Mouse (Mus musculus) thymus, postnatal 36 days (tissue): ENCODE data around the gene Fcgr4.
"Not testable (repeated sequence)": the region's sequence is repeated elsewhere in the genome, so short reads cannot be mapped to it uniquely, and the experiment has no call there.

Experiments
- DNase-seq, 2 experiments: peaks; one replicate each; pipeline ENCODE4 v3.0.0; 2022; ENCODE audit warnings: mixed read lengths in 2 of 2

Fcgr4 gene

DNA sequence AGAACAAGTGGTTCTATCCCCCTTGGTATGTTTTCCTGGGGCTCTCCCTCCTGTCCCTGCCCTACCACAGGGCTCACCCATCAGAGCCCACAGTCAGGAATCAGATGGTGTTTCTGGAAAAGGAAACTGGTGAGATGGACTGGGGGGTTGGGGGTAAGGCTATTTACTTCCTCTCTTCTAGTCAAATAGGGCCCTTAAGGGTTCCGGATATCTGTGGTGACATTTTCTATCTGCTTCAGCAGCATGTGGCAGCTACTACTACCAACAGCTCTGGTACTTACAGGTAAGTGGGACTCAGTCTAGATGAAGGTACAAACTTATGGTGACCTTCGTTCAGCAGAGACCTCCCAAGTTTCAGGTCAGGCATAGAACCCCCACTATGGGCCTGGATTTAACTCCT, at the start of gene Fcgr4:
TSS of gene Fcgr4 (plus strand) at position 184 of the 400 bp plus-strand sequence.
- no peak for DNase-seq

DNA sequence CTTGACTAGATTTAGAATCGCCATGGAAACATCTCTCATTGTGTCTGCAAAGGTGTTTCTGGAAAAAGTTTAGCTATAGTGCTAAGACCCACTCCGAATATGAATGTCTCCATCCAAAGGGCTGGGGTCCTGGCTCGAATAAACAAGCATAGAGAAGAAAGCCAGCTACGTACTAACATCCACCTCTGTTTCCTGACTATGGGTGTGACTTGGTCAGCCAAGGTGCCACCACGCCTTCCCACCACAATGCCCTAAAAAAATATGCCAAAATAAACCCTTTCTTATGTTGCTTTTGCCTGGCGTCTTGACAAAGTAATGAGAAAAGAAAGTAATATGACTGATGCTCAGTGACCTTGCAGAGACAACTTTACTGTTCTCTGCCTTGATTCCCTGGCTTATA, 46.2 kb upstream of the Fcgr4 start:
- no peak for DNase-seq

DNA sequence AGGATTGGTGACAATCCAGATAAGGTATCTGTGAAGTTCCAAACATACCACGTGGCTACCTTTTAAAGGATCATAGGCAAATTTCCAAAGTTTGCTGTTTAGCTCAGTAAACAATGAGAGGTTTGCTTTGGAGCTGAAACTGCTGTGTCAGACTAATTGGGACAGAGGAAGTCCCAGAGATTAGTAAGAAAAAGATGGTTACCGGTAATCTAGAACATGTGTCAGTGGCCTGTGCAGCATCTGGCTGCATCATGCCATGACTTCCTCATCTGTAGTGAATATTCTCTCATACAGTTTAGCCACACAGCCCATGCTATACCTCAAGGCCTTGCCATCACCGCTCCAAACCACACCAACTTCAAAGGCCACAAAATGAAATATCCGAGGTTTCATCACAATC, 45.8 kb upstream of the Fcgr4 start:
- no peak for DNase-seq

DNA sequence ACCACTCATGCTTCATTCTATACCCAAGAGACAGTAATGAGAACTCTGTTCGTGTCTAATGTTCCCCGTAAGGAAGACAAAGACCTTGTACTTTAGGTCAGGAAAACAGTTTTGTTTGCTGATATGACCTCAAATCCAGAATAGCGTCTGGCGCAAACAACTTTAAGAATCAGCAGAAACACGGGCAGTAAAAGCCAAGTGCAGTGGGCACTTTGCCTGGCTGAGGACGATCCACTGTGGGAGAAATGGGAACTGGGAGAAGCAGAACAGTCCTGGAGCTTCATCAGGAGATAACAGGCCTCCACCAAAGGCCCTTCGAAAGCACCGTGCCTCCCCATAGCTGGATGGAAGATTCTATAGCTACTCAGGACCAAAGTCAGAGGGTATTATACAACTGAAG, 44.5 kb upstream of the Fcgr4 start:
- DNase-seq: no peak

DNA sequence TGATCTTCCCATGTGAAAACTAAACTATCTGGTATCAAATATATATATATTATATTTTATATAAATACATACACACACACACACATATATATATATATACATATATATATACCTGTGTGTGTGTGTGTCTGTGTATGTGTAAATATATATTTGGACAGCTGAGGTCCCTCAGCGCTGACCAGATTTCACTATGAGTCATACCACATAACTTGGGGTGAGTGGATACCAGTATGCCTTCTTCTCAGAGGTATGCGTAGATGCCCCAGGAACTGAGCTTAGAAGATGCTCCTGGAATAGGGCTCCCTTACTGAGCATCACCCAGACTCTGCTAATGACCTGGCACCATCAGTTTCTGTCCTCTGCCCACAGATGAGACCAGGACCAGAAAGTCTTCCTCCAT, 44.0 kb upstream of the Fcgr4 start:
- DNase-seq: no peak

DNA sequence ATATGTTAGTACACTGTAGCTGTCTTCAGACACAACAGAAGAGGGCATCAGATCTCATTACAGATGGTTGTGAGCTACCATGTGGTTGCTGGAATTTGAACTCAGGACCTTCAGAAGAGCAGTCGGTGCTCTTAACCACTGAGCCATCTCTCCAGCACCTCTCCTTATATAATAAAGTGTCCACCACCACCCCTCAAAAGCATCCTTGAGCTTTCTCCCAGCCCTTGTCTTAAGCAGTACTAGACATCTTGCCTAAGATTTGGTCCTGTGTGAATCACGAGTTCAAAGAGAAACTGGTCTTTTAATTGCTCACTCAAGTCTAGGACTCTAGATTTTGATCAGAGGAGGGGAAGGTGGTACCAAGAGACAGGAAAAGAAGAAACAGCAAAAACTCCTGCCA, 43.4 kb upstream of the Fcgr4 start:
- DNase-seq: not testable (repeated sequence)

DNA sequence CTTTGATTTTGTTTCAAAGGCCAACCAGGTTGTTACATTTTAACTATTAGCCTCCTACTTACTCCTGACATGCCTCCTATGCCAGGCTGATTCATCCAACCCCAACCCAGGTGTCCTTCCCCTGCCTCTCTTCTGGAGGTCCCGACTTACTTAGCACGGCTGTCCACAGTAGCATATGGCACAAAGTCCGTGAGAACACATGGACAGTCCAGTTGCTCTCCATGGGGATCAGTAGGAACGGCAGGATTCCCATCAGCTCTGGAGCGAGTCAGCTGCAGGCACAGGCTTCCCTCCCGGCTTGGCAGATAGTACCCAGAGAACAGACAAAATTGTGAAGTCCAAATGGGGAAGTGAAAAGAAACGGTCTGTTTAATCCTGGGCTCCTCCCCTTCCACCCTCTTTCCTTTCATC, 43.0 kb upstream of the Fcgr4 start:
- no peak for DNase-seq

DNA sequence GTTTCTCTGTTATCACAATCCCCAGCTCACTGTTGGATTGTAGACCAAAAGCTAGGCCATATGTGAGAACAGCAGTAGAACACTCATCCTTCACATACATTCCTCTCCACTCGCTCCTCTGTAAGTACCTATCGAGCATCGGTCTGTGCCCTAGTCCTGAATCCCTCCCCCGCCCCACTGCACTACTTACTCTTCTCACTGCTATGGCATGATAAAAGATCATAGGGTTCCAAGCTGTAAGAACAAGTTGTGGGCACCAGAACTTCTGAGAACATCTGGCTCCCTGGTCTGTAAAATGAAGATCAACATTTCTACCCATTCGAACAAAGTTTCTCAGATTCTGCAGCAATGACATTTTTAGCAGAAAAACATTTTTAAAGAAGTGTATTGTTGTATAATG, 42.3 kb upstream of the Fcgr4 start, which contains the start of gene Fcgr2b:
TSS of gene Fcgr2b (minus strand) at position 101 of the 400 bp plus-strand sequence.
- DNase-seq: no peak

DNA sequence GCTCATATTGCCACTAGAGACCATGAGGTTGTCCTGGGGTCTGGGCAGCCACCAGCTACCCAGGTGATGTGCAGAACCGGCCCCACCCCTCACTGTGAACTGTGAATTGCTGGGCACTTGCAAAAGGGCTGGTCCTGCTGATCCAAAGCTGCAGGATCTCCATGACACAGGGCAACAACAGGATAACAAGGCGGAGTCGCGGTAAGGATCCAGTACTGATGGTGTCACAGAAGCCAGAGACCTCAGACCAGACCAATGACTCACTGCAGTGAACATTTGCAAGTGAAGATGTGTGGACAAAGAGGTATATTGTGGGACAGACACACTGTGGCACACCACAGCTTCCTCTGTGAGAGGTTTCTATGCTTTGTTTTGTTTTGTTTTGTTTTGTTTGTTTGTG, 40.1 kb upstream of the Fcgr4 start:
- no peak for DNase-seq

DNA sequence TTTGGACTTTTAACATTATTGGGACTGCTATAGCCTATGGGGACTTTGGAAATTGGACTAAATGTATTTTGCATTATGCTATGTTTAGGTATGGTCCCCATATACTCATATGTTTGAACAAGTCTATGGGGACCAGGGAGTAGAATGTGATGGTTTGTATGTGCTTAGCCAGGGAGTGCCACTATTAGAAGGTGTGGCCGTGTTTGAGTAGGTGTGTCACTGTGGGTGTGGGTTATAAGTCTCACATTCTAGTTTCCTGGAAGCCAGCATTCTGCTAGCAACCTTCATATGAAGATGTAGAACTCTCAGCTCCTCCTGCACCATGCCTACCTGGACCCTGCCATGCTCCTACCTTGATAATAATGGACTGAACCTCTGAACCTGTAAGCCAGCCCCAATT, 37.0 kb upstream of the Fcgr4 start:
- not testable (repeated sequence) for DNase-seq

DNA sequence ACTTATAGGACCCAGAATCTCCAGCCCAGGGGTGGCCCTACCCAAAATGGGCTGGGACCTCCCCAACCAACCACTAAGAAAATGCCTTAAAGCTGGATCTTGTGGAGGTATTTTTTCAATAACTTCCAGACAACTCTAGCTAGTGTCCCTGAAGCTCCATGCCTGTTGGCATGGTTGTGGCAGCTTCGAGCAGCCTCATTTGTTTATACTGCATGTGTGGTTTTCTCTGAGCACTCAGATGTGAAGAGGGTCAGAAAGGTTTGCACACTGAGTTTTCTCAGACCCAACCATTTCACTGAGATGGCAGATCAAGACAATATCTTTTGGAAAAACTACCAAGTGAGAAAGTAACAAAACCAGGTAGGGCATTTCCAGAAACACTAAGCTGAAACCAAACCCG, 36.4 kb upstream of the Fcgr4 start:
- DNase-seq: no peak

DNA sequence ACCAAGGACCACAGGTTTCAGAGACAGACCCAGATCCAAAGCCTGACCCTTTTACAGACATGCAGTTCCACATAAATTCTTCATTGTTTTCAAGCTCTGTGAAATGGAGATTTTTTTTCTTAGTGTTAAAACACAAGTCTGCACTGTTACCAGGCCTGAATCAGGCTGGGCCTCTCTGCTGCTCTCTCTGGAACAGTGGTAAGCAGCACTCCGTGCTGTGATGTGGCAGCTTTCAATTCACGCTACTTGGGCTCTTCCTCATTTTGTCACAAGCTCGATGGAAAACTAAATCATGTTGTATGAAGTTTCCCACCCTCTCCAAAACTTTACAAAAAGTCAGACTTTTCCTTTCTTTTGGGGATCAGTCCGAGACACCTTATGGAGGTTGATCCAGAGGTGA, 35.7 kb upstream of the Fcgr4 start:
- DNase-seq: no peak

DNA sequence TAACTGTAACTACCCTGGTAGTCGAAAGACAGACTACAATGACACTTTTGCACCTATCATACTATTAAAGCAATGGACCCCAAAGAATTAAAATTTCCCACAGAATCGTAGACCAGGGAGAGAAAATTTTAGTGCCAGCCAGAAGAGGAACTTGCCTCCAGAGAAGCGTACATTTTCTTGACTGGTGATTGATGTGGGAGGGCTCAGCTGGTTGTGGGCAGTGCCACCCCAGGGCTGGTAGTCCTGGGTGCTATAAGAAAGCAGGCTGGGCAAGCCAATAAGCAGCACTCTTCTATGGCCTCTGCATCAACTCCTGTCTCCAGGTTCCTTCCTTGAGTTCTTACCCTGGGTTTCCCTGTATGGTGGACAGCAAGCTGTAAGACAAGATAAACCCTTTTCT, 33.6 kb upstream of the Fcgr4 start:
- DNase-seq: no peak

DNA sequence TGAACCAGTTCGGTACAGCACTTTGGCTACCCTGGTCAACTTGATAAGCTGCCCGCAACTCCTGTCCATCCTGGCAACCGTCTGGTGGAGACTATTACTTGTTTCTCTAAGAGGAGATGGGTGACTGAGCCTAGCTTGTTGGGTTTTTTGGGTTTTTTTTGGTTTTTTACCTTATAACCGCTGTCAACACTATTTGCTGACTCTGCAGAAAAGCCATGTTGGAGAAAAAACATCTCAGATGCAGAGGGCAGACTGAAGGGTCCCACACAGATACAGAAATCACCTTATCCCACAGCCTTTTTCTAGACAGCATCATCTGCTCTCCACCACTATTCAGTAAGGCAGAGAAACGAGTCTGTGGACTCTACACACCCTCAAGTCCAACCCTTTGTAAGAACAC, 32.9 kb upstream of the Fcgr4 start:
- no peak for DNase-seq

DNA sequence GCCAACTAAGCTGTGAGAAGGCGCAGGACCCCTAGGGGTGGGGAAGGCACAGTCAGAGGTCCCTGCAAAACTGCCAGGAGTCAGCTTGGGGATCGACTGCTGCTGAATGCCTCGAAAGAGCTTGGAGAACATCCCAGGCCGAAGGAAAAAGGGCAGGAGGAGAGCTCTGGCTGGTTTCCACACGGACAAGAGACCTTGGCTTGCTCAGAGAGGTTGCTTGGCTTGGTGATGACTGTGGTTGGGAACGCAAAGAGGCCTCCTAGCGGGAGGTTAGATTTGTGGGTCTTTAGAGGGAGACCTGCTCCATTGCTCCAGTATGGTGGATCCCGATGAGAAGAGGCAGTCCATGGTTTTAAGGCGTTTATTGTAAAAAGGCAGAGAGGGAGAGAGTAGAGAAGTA, 29.1 kb upstream of the Fcgr4 start:
- DNase-seq: no peak

DNA sequence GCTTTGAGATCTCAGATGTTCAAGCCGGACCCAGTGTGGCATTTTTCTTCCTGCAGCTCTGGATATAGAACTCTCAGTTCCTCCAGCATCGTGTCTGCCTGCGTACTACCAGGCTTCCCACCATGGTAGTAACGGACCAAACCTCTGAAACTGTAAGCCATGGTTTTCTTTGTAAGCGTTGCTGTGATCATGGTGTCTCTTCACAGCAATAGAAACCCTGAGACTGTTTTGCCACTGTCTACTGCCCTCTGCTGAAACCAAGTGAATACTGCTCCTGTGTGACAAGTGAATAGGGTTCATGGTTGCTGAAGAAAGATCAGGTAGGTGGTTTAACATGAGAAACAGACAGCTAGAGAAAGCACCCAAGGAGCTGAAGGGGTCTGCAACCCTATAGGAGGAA, 26.2 kb upstream of the Fcgr4 start:
- no peak for DNase-seq

DNA sequence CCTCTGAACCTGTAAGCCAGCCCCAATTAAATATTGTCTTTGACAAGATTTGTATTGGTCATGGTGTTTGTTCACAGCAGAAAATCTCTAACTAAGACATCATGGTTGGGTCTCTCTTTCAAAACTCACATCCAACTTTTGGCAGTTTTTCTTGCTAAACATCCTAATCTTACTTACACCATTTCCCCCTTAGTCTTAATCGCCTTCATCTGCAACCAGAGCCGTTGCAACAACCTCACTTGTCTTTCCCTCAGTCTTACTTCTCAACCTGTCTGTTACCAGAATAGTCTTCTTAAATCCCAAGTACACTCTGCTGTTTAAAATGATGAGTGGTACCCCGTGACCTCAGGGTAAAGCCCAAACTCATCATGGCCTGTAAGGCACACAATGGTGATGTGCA, 22.7 kb upstream of the Fcgr4 start:
- DNase-seq: no peak

DNA sequence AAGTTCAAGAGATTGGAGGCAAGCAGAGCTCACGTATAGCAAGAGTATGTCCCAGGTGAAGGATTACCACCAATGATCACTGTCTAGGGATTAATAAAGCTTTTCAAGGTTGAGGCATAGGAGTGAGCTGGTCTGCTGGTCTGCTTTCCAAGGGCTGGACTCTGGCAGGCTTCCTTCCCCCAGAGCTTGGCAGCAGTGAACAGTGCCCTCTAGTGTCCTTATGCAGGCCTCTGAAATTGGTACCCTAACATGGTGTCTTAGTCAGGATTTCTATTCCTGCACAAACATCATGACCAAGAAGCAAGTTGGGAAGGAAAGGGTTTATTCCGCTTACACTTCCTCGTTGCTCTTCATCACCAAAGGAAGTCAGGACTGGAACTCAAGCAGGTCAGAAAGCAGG, 22.0 kb upstream of the Fcgr4 start:
- peak; percentile 27 to 35 for DNase-seq

DNA sequence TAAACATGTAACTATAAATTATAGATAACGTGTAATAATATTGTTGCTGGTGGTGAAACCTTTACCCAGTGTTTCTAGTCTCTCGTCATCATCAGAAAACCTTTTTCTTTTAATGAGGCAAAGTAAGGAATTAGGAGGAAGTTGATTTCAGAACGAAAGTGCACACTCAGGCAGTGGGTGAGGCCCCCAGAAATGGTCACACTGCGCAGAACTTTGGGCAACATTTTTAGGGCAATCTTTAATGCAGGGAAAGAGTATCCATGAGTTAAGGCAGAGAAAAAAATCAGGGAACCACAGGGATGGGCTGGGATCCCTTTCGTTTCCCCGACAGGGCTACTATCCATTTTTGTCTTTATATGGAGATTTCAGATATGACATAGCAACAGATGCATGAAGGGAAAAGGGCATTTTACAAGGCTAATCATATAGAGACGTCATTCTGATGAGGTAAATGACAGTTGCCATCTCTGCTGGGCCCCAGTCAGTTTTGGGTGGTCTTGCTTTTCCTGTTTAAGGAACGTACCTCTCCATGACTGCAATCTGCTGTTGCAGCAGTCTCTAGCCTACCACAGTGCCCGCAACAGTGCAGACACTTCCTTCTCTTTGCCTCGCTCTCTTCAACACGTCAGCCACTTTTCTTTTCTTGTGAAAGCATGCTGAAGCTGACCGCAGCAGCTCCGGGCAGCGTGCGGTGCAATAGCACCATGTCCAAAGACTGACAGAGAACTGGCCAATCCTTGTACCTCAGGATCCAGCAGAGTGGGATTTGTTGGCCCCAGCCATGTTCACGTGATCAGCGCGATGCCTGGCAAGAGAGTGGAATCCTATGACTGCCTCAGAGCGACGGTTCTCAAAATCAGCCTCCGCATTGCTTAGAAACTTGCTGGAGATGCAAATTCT, 20.7 kb upstream of the Fcgr4 start:
- peak; percentile 12 to 30 for DNase-seq

DNA sequence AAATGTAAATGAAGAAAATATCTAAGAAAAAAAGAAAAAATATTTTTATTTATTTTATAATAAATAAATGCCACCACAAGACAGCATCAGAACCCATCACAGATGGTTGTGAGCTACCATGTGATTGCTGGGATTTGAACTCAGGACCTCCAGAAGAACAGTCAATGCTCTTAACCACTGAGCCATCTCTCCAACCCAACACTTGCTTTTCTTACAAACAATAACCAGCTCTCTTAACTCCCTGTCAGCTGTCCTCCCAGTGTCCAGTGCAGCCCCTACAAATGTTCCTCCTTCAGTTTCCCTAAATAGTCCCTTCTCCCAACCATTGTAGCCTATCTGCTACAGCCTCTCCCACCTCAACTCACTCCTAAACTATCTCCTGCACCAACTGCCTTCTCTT, 18.9 kb upstream of the Fcgr4 start:
- DNase-seq: no peak

DNA sequence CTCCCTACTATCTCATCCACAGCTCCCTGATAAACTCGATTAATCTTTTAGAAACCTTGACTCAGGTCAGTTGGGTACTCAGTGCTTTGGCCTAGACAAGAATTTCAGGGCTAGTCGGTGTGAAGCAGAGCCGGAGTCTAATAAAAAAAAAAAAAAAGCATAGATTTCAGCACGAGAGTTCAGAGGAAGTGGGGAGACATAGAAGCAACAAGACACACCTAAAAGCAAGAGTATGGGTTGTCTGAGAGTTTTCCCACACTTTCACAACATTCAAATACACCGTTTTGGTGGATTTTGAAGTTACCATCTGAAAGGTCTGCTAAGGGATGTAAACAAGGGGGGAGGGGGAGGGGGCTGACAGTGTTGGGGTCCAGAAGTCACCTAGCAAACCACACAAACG, 13.6 kb upstream of the Fcgr4 start:
- DNase-seq: no peak

DNA sequence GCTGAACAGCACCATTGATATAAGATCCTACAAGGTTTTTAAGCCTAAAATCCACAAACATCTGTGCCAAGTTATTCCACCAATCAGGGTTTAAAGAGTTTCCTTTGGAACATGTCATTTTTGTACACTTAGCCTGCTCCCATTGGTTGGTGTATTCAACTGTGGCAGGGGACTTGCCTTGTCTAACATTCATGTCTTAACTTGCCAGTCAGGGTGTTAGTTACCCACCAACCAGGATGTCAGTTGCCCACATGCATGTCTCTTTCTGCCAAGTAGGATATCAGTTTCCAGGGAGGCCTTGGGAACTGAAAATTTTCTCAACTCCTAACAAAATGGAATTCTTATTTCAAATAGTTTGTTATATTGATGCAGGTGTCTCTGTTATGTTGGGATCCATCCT, 13.1 kb upstream of the Fcgr4 start:
- DNase-seq: no peak

DNA sequence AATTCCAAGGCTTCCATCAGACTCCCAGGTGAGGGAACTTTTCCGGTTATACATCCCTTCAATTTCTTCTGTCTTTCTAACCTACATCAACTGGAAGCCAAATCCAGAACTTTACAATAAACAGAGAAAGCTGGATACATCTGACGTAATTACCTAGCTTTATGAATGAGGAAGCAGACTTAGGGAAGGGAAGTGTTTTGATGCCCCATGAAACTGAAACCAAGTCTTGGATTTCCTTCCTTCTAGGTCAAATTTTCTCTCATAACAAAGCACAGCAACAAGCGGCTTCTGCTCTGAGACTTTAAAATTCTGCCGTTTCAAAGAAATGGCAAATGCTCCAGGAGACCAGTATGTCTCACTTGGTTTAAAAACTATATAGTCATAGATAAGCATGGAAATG, 12.4 kb upstream of the Fcgr4 start:
- no peak for DNase-seq

DNA sequence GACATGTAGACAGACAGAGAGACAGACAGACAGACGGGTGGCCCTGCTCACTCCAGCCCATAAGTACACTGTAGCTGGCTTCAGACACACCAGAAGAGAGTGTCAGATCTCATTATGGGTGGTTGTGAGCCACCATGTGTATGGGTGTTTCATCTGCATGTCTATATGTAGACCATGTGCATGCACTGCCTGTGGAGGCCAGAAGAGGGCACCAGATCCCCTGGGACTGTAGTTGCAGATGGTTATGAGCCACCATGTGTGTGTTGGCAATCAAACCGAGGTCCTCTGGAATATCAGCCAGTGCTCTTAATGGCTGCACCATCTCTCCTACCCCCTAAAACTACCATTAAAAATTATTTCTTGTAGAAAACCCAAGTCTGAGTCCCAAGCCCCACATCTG, 11.8 kb upstream of the Fcgr4 start:
- peak in 1 of 2 experiments; percentile 24 for DNase-seq

DNA sequence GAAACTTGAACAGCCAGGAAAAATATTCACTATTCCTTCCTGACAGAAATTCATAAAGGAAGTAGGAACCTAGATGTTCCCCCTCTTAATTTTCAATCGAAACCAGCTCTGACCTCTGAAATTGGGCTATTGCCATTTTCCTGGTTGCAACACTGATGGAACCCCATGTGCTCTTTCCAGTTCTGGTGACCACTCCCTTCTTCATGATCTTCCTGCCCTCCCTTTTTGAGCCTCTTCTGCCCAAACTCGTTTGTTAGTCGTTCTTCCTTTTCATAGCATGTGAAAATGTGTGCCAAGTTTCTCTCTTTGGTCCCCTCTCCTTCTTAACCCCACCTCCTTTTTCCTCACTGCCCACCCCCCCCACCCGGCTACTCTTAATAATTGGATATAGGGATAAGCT, 7.0 kb upstream of the Fcgr4 start:
- no peak for DNase-seq
